Mouse (Mus musculus): ENCODE data around the gene 2410004P03Rik.

GRCm38 (mm10) chr12:17035128-17035527 is 23.6 kb upstream of the 2410004P03Rik start:
- TF ChIP-seq CTCF (IDR thresholded peaks at IDR 0.05; ENCODE audit: low read depth, low read length) (0 out of 2 replicates have a peak, but pooled peaks have one; percentile 7), POLR2A (IDR thresholded peaks at IDR 0.05; ENCODE audit: borderline replicate concordance, low read depth, low read length) (no peak)
